Mouse (Mus musculus) liver, embryonic 14.5 days (tissue): Measurements from ENCODE around the gene Trim14. TPM values are rescaled to one million over a fixed set of nuclear protein-coding genes. Genes with fewer than 3 reads are reported as not detected.

ENCODE experiments used
- ATAC-seq: fragments of 200-750 bp; cut with Nextera tagmentation; 2 replicates; pipeline ENCODE4 v1.8.0; 2017; ENCODE audit warnings: moderate number of reproducible peaks, mild to moderate bottlenecking, moderate library complexity; ENCODE audit not compliant: insufficient read depth
- DNase-seq, 3 experiments: peaks; one replicate each; pipeline ENCODE4 v3.0.0-alpha.2; 2012 to 2013; ENCODE audit warnings: low read depth in 3 of 3, low spot score in 3 of 3
- H3K27ac ChIP-seq: fragments of 300-500 bp; sonication (generic); 2 replicates; pipeline ENCODE4 v1.5.1; 2014; ENCODE audit warnings: moderate library complexity, mild to moderate bottlenecking, control low read depth, inconsistent platforms
- H3K27me3 ChIP-seq: fragments of 300-500 bp; sonication (generic); 2 replicates; pipeline ENCODE4 v1.6.1; 2014; ENCODE audit warnings: mild to moderate bottlenecking, low read length, moderate library complexity; ENCODE audit not compliant: control insufficient read depth, insufficient read depth
- H3K36me3 ChIP-seq: fragments of 300-500 bp; sonication (generic); replicated peaks from 2 replicates; pipeline ENCODE4 v1.6.1; 2014; ENCODE audit warnings: low read depth; ENCODE audit not compliant: control insufficient read depth, insufficient read depth
- H3K4me1 ChIP-seq, 2 experiments: fragments of 200-500 bp in 1 of 2; fragments of 300-500 bp in 1 of 2; sonication (generic) in 1 of 2; replicated peaks; 2 replicates each; pipeline ENCODE4 v1.6.1; 2012 to 2014; ENCODE audit warnings: antibody characterized with exemption in 1 of 2, inconsistent platforms in 1 of 2, low read length in 1 of 2; ENCODE audit not compliant: control insufficient read depth in 2 of 2, insufficient read depth in 2 of 2
- H3K4me2 ChIP-seq: fragments of 300-500 bp; sonication (generic); 2 replicates; pipeline ENCODE4 v1.6.1; 2014; ENCODE audit warnings: low read depth, mild to moderate bottlenecking, control low read depth, moderate library complexity
- H3K4me3 ChIP-seq, 2 experiments: fragments of 200-500 bp in 1 of 2; fragments of 300-500 bp in 1 of 2; sonication (generic) in 1 of 2; 2 replicates each; pipeline ENCODE4 v1.5.1; 2012 to 2014; ENCODE audit warnings: low read depth in 2 of 2, low read length in 2 of 2, mild to moderate bottlenecking in 2 of 2, control low read depth in 1 of 2, inconsistent platforms in 1 of 2, moderate library complexity in 1 of 2; ENCODE audit not compliant: insufficient read depth in 1 of 2
- H3K9ac ChIP-seq: fragments of 300-500 bp; sonication (generic); replicated peaks from 2 replicates; pipeline ENCODE4 v1.6.1; 2014; ENCODE audit warnings: mild to moderate bottlenecking, control low read depth, moderate library complexity
- H3K9me3 ChIP-seq: fragments of 300-500 bp; sonication (generic); 2 replicates; pipeline ENCODE4 v1.6.1; 2016; ENCODE audit warnings: low read length, mixed read lengths; ENCODE audit not compliant: control insufficient read depth
- CTCF ChIP-seq: IDR thresholded peaks from 2 replicates; pipeline ENCODE4 v1.5.1; 2016; ENCODE audit warnings: antibody characterized with exemption, low read depth, control low read depth
- EP300 ChIP-seq: IDR thresholded peaks from 2 replicates; pipeline ENCODE4 v1.6.1; 2016; ENCODE audit warnings: antibody characterized with exemption, low read depth
- WGBS: fragments of 180-500 bp; shearing (Covaris S2); extraction: QIAGEN DNeasy Blood & Tissue Kit; methylation state at CpG from one replicate; pipeline ENCODE4 v1.1.7; 2014; ENCODE audit not compliant: insufficient replicate concordance; 5-methylcytosine and 5-hydroxymethylcytosine counted together
- polyA plus RNA-seq, 2 experiments: library from polyadenylated mRNA; depleted of rRNA in 1 of 2; stranded (reverse) in 1 of 2; unstranded in 1 of 2; fragments of >200 nt; fragmentation: Nextera tagmentation in 1 of 2; extraction: Ambion mirVana in 1 of 2; gene quantifications; 2 replicates each; pipeline versions ENCODE4 v1.2.1 to v1.2.3; 2012 to 2014

Gene Trim14
- polyA plus RNA-seq, 2 experiments, result 4.1 to 7.5 TPM

GRCm38 (mm10) chr4:46520491-46520890, 15.4 kb downstream of the Trim14 start:
- Histone ChIP-seq H3K4me3 (no peak overlapping the region), H3K4me1 (peaks cover 2 to 5% of the 10 kb centered on the region in 2 experiments; a peak in 3 of 4 replicates), H3K9ac (no peak overlapping the region), H3K27ac (no peak overlapping the region), H3K36me3 (peaks cover 3% of the 10 kb centered on the region; the same call in 1 of the 2 replicates), H3K9me3 (no peaks in the 10 kb centered on the region), H3K4me2 (no peak overlapping the region), H3K27me3 (no peaks in the 10 kb centered on the region)
- DNase-seq (no peak), ATAC-seq (no peak)
- WGBS, result 80% methylated on average over 2 of the region's 2 CpGs
- TF ChIP-seq EP300 (no peak), CTCF (no peak)

- Histone ChIP-seq H3K27ac (peak overlapping the region; percentile 14), H3K4me3 (peak overlapping the region; percentile 46 to 75), H3K4me2 (peak overlapping the region; percentile 99), H3K9me3 (no peaks in the 10 kb centered on the region), H3K27me3 (no peaks in the 10 kb centered on the region; the same call in 1 of the 2 replicates), H3K9ac (no peak overlapping the region; the same call in 1 of the 2 replicates), H3K36me3 (peaks cover under 1% of the 10 kb centered on the region), H3K4me1 (peaks cover 14 to 23% of the 10 kb centered on the region in 2 experiments)
- DNase-seq (peak; percentile 73 to 78 (median 76)), ATAC-seq (peak; percentile 42; the same call in 1 of the 2 replicates)
- TF ChIP-seq EP300 (no peak; the same call in 1 of the 2 replicates), CTCF (peak; percentile 91)
- 4% methylated on average over 16 of the region's 16 CpGs for WGBS
Measured at GRCm38 (mm10) chr4:46507736-46508460, 28.0 kb downstream of the Trim14 start.

GRCm38 (mm10) chr4:46506801-46507610, 28.9 kb downstream of the Trim14 start:
- Histone ChIP-seq H3K4me2 (peak overlapping the region; percentile 99), H3K9ac (peak overlapping the region; percentile 71), H3K4me3 (peak overlapping the region; percentile 61 to 75), H3K9me3 (no peaks in the 10 kb centered on the region), H3K27ac (no peak overlapping the region), H3K36me3 (peaks cover 5% of the 10 kb centered on the region), H3K4me1 (peaks cover 14 to 23% of the 10 kb centered on the region in 2 experiments), H3K27me3 (no peaks in the 10 kb centered on the region; the same call in 1 of the 2 replicates)
- 1% methylated on average over 92 of the region's 94 CpGs for WGBS
- peak; percentile 94 for ATAC-seq
- no peak for TF ChIP-seq CTCF
- TF ChIP-seq EP300, result no peak
- DNase-seq, result peak; percentile 89 to 90 (median 90)

- DNase-seq, result no peak
- H3K9ac ChIP-seq, result no peak overlapping the region
- no peaks in the 10 kb centered on the region; the same call in 1 of the 2 replicates for H3K27me3 ChIP-seq
- no peak overlapping the region for H3K4me2 ChIP-seq
- TF ChIP-seq CTCF (no peak), EP300 (no peak)
- ATAC-seq, result no peak
- peaks cover 14 to 23% of the 10 kb centered on the region in 2 experiments for H3K4me1 ChIP-seq
- WGBS, result 68% methylated on average over 8 of the region's 8 CpGs
- H3K27ac ChIP-seq, result no peak overlapping the region
- no peak overlapping the region for H3K4me3 ChIP-seq
- H3K9me3 ChIP-seq, result no peaks in the 10 kb centered on the region
- H3K36me3 ChIP-seq, result peaks cover 14% of the 10 kb centered on the region
Measured at GRCm38 (mm10) chr4:46505361-46506057, 30.4 kb downstream of the Trim14 start.
